Mouse (Mus musculus) E14TG2a.4 (cell line): ENCODE measurements around the gene Megf8.

ENCODE experiments used
- CTCF ChIP-seq: conservative IDR thresholded peaks from 2 replicates; pipeline ENCODE4 v1.5.1; 2014; ENCODE audit warnings: low read length
- NANOG ChIP-seq: IDR thresholded peaks from 2 replicates; pipeline ENCODE4 v1.6.1; 2014; ENCODE audit warnings: borderline replicate concordance, low read length, mixed read lengths
- POU5F1 ChIP-seq: IDR thresholded peaks from 2 replicates; pipeline ENCODE4 v1.6.1; 2014; ENCODE audit warnings: low read length, borderline replicate concordance

- TF ChIP-seq CTCF: no peak
- no peak for TF ChIP-seq POU5F1
- TF ChIP-seq NANOG: no peak
These were observed 67.4 kb downstream of the Megf8 start for GRCm38 (mm10) chr7:25384318-25384717.
